Mouse (Mus musculus): ENCODE measurements around the gene Ptprd. TPM values are rescaled to one million over a fixed set of nuclear protein-coding genes. Genes with fewer than 3 reads are reported as not detected.

Gene Ptprd
- polyA plus RNA-seq, 1 experiment from 2014 or later = 161 TPM

- Histone ChIP-seq H3K4me3 (replicated peaks; ENCODE audit: low read length) (no peak overlapping the region), H3K9ac (replicated peaks; ENCODE audit: low read depth, low read length) (no peak overlapping the region), H3K27ac (ENCODE audit: low read length) (no peak overlapping the region), H3K4me1 (replicated peaks; ENCODE audit: control insufficient read depth, insufficient read depth, low read length) (no peaks in the 10 kb centered on the region), H3K9me3 (ENCODE audit: control insufficient read depth, low read length) (no peaks in the 10 kb centered on the region), H3K27me3 (replicated peaks; ENCODE audit: control insufficient read depth, insufficient read depth, low read length) (no peaks in the 10 kb centered on the region), H3K4me2 (ENCODE audit: low read length) (no peak overlapping the region), H3K36me3 (ENCODE audit: control insufficient read depth, insufficient read depth) (no peaks in the 10 kb centered on the region)
- WGBS = 80% methylated on average over 3 of the region's 3 CpGs
- ATAC-seq = no peak
Observed at GRCm38 (mm10) chr4:76977056-76977809, 1234.5 kb downstream of the Ptprd start.

- Histone ChIP-seq H3K4me3 (replicated peaks; ENCODE audit: low read length) (no peak overlapping the region), H3K4me2 (ENCODE audit: low read length) (no peak overlapping the region), H3K9me3 (ENCODE audit: control insufficient read depth, low read length) (no peaks in the 10 kb centered on the region), H3K36me3 (ENCODE audit: control insufficient read depth, insufficient read depth) (no peaks in the 10 kb centered on the region), H3K4me1 (replicated peaks; ENCODE audit: control insufficient read depth, insufficient read depth, low read length) (no peaks in the 10 kb centered on the region), H3K27ac (ENCODE audit: low read length) (no peak overlapping the region), H3K27me3 (replicated peaks; ENCODE audit: control insufficient read depth, insufficient read depth, low read length) (no peaks in the 10 kb centered on the region), H3K9ac (replicated peaks; ENCODE audit: low read depth, low read length) (no peak overlapping the region)
- ATAC-seq = no peak
- 47% methylated on average over 3 of the region's 3 CpGs for WGBS
Observed at GRCm38 (mm10) chr4:76948251-76948650, 1263.5 kb downstream of the Ptprd start.

- H3K27ac ChIP-seq (ENCODE audit: low read length) = no peak overlapping the region
- 85% methylated on average over 6 of the region's 6 CpGs for WGBS
- H3K4me1 ChIP-seq (replicated peaks; ENCODE audit: control insufficient read depth, insufficient read depth, low read length) = no peaks in the 10 kb centered on the region
- no peak overlapping the region for H3K4me2 ChIP-seq (ENCODE audit: low read length)
- H3K4me3 ChIP-seq (replicated peaks; ENCODE audit: low read length) = no peak overlapping the region
- no peak overlapping the region for H3K9ac ChIP-seq (replicated peaks; ENCODE audit: low read depth, low read length)
- no peaks in the 10 kb centered on the region for H3K9me3 ChIP-seq (ENCODE audit: control insufficient read depth, low read length)
- no peaks in the 10 kb centered on the region for H3K27me3 ChIP-seq (replicated peaks; ENCODE audit: control insufficient read depth, insufficient read depth, low read length)
- no peak for ATAC-seq
- H3K36me3 ChIP-seq (ENCODE audit: control insufficient read depth, insufficient read depth) = no peaks in the 10 kb centered on the region
Observed at GRCm38 (mm10) chr4:76941382-76942360, 1270.1 kb downstream of the Ptprd start.

- Histone ChIP-seq H3K9me3 (ENCODE audit: control insufficient read depth, low read length) (no peaks in the 10 kb centered on the region), H3K4me1 (replicated peaks; ENCODE audit: control insufficient read depth, insufficient read depth, low read length) (no peaks in the 10 kb centered on the region), H3K4me2 (ENCODE audit: low read length) (no peak overlapping the region), H3K36me3 (ENCODE audit: control insufficient read depth, insufficient read depth) (no peaks in the 10 kb centered on the region), H3K27ac (ENCODE audit: low read length) (no peak overlapping the region), H3K27me3 (replicated peaks; ENCODE audit: control insufficient read depth, insufficient read depth, low read length) (no peaks in the 10 kb centered on the region), H3K9ac (replicated peaks; ENCODE audit: low read depth, low read length) (no peak overlapping the region), H3K4me3 (replicated peaks; ENCODE audit: low read length) (no peak overlapping the region)
- WGBS = 77% methylated on average over 2 of the region's 2 CpGs
- ATAC-seq = no peak
Observed at GRCm38 (mm10) chr4:76931559-76931958, 1280.2 kb downstream of the Ptprd start.

- no peaks in the 10 kb centered on the region for H3K36me3 ChIP-seq (ENCODE audit: control insufficient read depth, insufficient read depth)
Observed at GRCm38 (mm10) chr4:76913532-76914150, 1298.1 kb downstream of the Ptprd start.

GRCm38 (mm10) chr4:76901692-76902091 is 1310.1 kb downstream of the Ptprd start:
- 9% methylated on average over 1 of the region's 1 CpGs for WGBS
- no peak for ATAC-seq
- H3K4me1 ChIP-seq (replicated peaks; ENCODE audit: control insufficient read depth, insufficient read depth, low read length) = no peaks in the 10 kb centered on the region

More at GRCm38 (mm10) chr4:76913532-76914150, 1298.1 kb downstream of the Ptprd start:
- H3K9me3 ChIP-seq (ENCODE audit: control insufficient read depth, low read length) = no peaks in the 10 kb centered on the region
- WGBS = 80% methylated on average over 5 of the region's 5 CpGs
- H3K27ac ChIP-seq (ENCODE audit: low read length) = no peak overlapping the region
- H3K4me1 ChIP-seq (replicated peaks; ENCODE audit: control insufficient read depth, insufficient read depth, low read length) = no peaks in the 10 kb centered on the region
- no peak for ATAC-seq
- H3K4me2 ChIP-seq (ENCODE audit: low read length) = no peak overlapping the region
- no peaks in the 10 kb centered on the region for H3K27me3 ChIP-seq (replicated peaks; ENCODE audit: control insufficient read depth, insufficient read depth, low read length)
- no peak overlapping the region for H3K4me3 ChIP-seq (replicated peaks; ENCODE audit: low read length)
- no peak overlapping the region for H3K9ac ChIP-seq (replicated peaks; ENCODE audit: low read depth, low read length)

GRCm38 (mm10) chr4:76889669-76890068 is 1322.1 kb downstream of the Ptprd start:
- ATAC-seq = no peak
- Histone ChIP-seq H3K4me3 (replicated peaks; ENCODE audit: low read length) (no peak overlapping the region), H3K9ac (replicated peaks; ENCODE audit: low read depth, low read length) (no peak overlapping the region), H3K27me3 (replicated peaks; ENCODE audit: control insufficient read depth, insufficient read depth, low read length) (no peaks in the 10 kb centered on the region), H3K4me1 (replicated peaks; ENCODE audit: control insufficient read depth, insufficient read depth, low read length) (no peaks in the 10 kb centered on the region), H3K36me3 (ENCODE audit: control insufficient read depth, insufficient read depth) (no peaks in the 10 kb centered on the region), H3K27ac (ENCODE audit: low read length) (no peak overlapping the region), H3K9me3 (ENCODE audit: control insufficient read depth, low read length) (no peaks in the 10 kb centered on the region), H3K4me2 (ENCODE audit: low read length) (no peak overlapping the region)
- 90% methylated on average over 1 of the region's 1 CpGs for WGBS

More at GRCm38 (mm10) chr4:76901692-76902091, 1310.1 kb downstream of the Ptprd start:
- Histone ChIP-seq H3K36me3 (ENCODE audit: control insufficient read depth, insufficient read depth) (no peaks in the 10 kb centered on the region), H3K27me3 (replicated peaks; ENCODE audit: control insufficient read depth, insufficient read depth, low read length) (no peaks in the 10 kb centered on the region), H3K4me3 (replicated peaks; ENCODE audit: low read length) (no peak overlapping the region), H3K27ac (ENCODE audit: low read length) (no peak overlapping the region), H3K9ac (replicated peaks; ENCODE audit: low read depth, low read length) (no peak overlapping the region), H3K9me3 (ENCODE audit: control insufficient read depth, low read length) (no peaks in the 10 kb centered on the region), H3K4me2 (ENCODE audit: low read length) (no peak overlapping the region)

- Histone ChIP-seq H3K27ac (ENCODE audit: low read length) (no peak overlapping the region), H3K4me1 (replicated peaks; ENCODE audit: control insufficient read depth, insufficient read depth, low read length) (no peaks in the 10 kb centered on the region), H3K27me3 (replicated peaks; ENCODE audit: control insufficient read depth, insufficient read depth, low read length) (no peaks in the 10 kb centered on the region), H3K4me2 (ENCODE audit: low read length) (no peak overlapping the region), H3K4me3 (replicated peaks; ENCODE audit: low read length) (no peak overlapping the region), H3K36me3 (ENCODE audit: control insufficient read depth, insufficient read depth) (no peaks in the 10 kb centered on the region), H3K9me3 (ENCODE audit: control insufficient read depth, low read length) (no peaks in the 10 kb centered on the region), H3K9ac (replicated peaks; ENCODE audit: low read depth, low read length) (no peak overlapping the region)
- WGBS = 35% methylated on average over 3 of the region's 3 CpGs
- no peak for ATAC-seq
Observed at GRCm38 (mm10) chr4:76881610-76882009, 1330.2 kb downstream of the Ptprd start.

GRCm38 (mm10) chr4:76870971-76871370 is 1340.8 kb downstream of the Ptprd start:
- Histone ChIP-seq H3K27me3 (replicated peaks; ENCODE audit: control insufficient read depth, insufficient read depth, low read length) (no peaks in the 10 kb centered on the region), H3K9me3 (ENCODE audit: control insufficient read depth, low read length) (no peaks in the 10 kb centered on the region), H3K4me3 (replicated peaks; ENCODE audit: low read length) (no peak overlapping the region), H3K9ac (replicated peaks; ENCODE audit: low read depth, low read length) (no peak overlapping the region), H3K27ac (ENCODE audit: low read length) (no peak overlapping the region), H3K4me1 (replicated peaks; ENCODE audit: control insufficient read depth, insufficient read depth, low read length) (no peaks in the 10 kb centered on the region), H3K36me3 (ENCODE audit: control insufficient read depth, insufficient read depth) (no peaks in the 10 kb centered on the region), H3K4me2 (ENCODE audit: low read length) (no peak overlapping the region)
- WGBS = 100% methylated on average over 1 of the region's 1 CpGs
- no peak for ATAC-seq
